Mouse (Mus musculus): ENCODE data around the gene Tle4.

GRCm38 (mm10) chr19:14610542-14611317, 12.9 kb upstream of the Tle4 start:
- TF ChIP-seq GATA1 (IDR thresholded peaks at IDR 0.05; ENCODE audit: borderline replicate concordance, low read length) (no peak), FLI1 (IDR thresholded peaks at IDR 0.05; ENCODE audit: low read length) (no peak)

Measured in megakaryocyte, embryonic 14.5 days (primary cell).